ENCODE assay signal across 23 mouse cellular contexts in genomic region chrX:160906952-160907351, GRCm38 (mm10). TPM values are rescaled to one million over a fixed set of nuclear protein-coding genes. Genes with fewer than 3 reads are reported as not detected.
DNase-seq lines count a peak whose midpoint lies in the region; TF ChIP-seq lines count a peak whose summit lies in the region.
"Had no signal": no experiment of that assay in that cellular context is flagged by ENCODE, and none has a peak within 500 bp of the region (broad histone marks: within the 10 kb centered on the region; RNA-seq: fewer than 3 reads in every experiment).

TSS of gene Gja6 (minus strand) at chrX:160907052.

- no peak for TF ChIP-seq CTCF in left cerebral cortex, adult 2 months (IDR thresholded peaks at IDR 0.05)

- H3K36me3 ChIP-seq in myocyte (ENCODE audit: control insufficient read depth, insufficient read depth): no peaks in the 10 kb centered on the region
- H3K36me3 ChIP-seq: embryonic facial prominence, embryonic 10.5 days; embryonic facial prominence, embryonic 12.5 days; forebrain, embryonic 15.5 days; G1E had no signal

- peak within 1 kb of the TSS; percentile 18 for H3K4me2 ChIP-seq in myocyte (ENCODE audit: low read depth)
- H3K4me2 ChIP-seq: embryonic facial prominence, embryonic 12.5 days; forebrain, embryonic 13.5 days; forebrain, embryonic 15.5 days had no signal

- intact Hi-C loops in left cerebral cortex, adult 2 months (cut with DNase I): loop anchor here (10.0 kb wide), 1 partner anchor 322 kb away; no protein-coding TSS in a partner anchor
- intact Hi-C loops in left cerebral cortex, postnatal 36 days (cut with DNase I): loop anchor here (5.0 kb wide), 1 partner anchor 85 kb away; the partner anchor contains the start of gene Cdkl5

- TF ChIP-seq POLR2A in myocyte (IDR thresholded peaks at IDR 0.05; ENCODE audit: insufficient read length, low read depth): no peak

- H3K79me2 ChIP-seq in myocyte (ENCODE audit: control insufficient read depth, insufficient read depth): no peaks in the 10 kb centered on the region

- no peak within 1 kb of the TSS for H3K4me3 ChIP-seq in left cerebral cortex, adult 2 months
- H3K4me3 ChIP-seq in myocyte: no peak within 1 kb of the TSS
- H3K4me3 ChIP-seq: embryonic facial prominence, embryonic 10.5 days; embryonic facial prominence, embryonic 12.5 days; forebrain, embryonic 13.5 days; forebrain, embryonic 15.5 days had no signal

- H3ac ChIP-seq in myocyte (ENCODE audit: control insufficient read depth, insufficient read length): no peak within 1 kb of the TSS

- H3K27me3 ChIP-seq in myocyte (ENCODE audit: control insufficient read depth, insufficient read depth, insufficient read length): no peaks in the 10 kb centered on the region
- H3K27me3 ChIP-seq: CH12.LX; forebrain, embryonic 15.5 days had no signal

- H3K27ac ChIP-seq in left cerebral cortex, adult 2 months: peak within 1 kb of the TSS; percentile 37; the same call in 1 of the 2 replicates
- H3K27ac ChIP-seq: embryonic facial prominence, embryonic 10.5 days; embryonic facial prominence, embryonic 12.5 days; forebrain, embryonic 13.5 days; forebrain, embryonic 15.5 days had no signal

- DNase-seq in left cerebral cortex, adult 2 months (ENCODE audit: extremely low spot score in 1 of 2, low spot score in 2 of 2): no peak
- DNase-seq in left cerebral cortex, postnatal 36 days (ENCODE audit: low spot score in 2 of 2): no peak
- DNase-seq in layer of hippocampus, adult 18-20 months (ENCODE audit: low spot score in 2 of 2): no peak
- no peak for DNase-seq in kidney, adult 9 months
- DNase-seq: adrenal gland, adult 8-10 months; adrenal gland, postnatal 14 days; B cell, adult 2 months; cerebellum, adult 11 months; cerebellum, adult 18-20 months; cerebellum, adult 8-10 months; cerebellum, adult 9-11 months; cerebellum, postnatal 14 days; cerebellum, postnatal 36 days; forebrain, postnatal 0 days had no signal

TF ChIP-seq in myocyte, 11 proteins besides CTCF, POLR2A, EP300 and RAD21:
- no peak for TF ChIP-seq MAX (IDR thresholded peaks at IDR 0.05; ENCODE audit: low read depth)
- TF ChIP-seq CEBPB (IDR thresholded peaks at IDR 0.05; ENCODE audit: insufficient read depth, poor library complexity, severe bottlenecking): no peak
- no peak for TF ChIP-seq E2F4 (IDR thresholded peaks at IDR 0.05; ENCODE audit: insufficient read depth)
- TF ChIP-seq TCF3 (IDR thresholded peaks at IDR 0.05; ENCODE audit: insufficient read length, low read depth): no peak
- no peak for TF ChIP-seq SRF (IDR thresholded peaks at IDR 0.05; ENCODE audit: control insufficient read depth, insufficient read length, low read depth)
- no peak for TF ChIP-seq USF1 (IDR thresholded peaks at IDR 0.05; ENCODE audit: low read depth)
- TF ChIP-seq MYOG (IDR thresholded peaks at IDR 0.05; ENCODE audit: control insufficient read depth in 1 of 3, insufficient read depth in 1 of 3, insufficient read length in 2 of 3, low read depth in 2 of 3): no peak
- no peak for TF ChIP-seq POLR2AphosphoS2 (IDR thresholded peaks at IDR 0.05; ENCODE audit: insufficient read length, low read depth)

RNA-seq across cellular contexts. Expression of gene Gja6, which starts in this region (rescaled TPM):
- 1 to 10 TPM; 1.6 TPM for total RNA-seq in left cerebral cortex, adult 2 months (2021)
- 1 to 10 TPM; 1.2 to 2.8 TPM for total RNA-seq in left cerebral cortex, postnatal 36 days (2021)
- 0.19 TPM for polyA plus RNA-seq in myocyte (2012; fragmentation: generic; extraction: Trizol)
- total RNA-seq in layer of hippocampus, adult 18-20 months (2021): under 1 TPM; 0.77 to 0.94 TPM
- total RNA-seq: common myeloid progenitor, adult 5-6 weeks had no signal
- polyA plus RNA-seq: CD4-positive, CD25-positive, alpha-beta regulatory T cell, adult 4 months; embryonic facial prominence, embryonic 12.5 days; forebrain, embryonic 15.5 days; G1E had no signal
